ENCODE assay signal across 7 mouse cellular contexts in genomic region chr1:176835501-176836294, GRCm38 (mm10). TPM values are rescaled to one million over a fixed set of nuclear protein-coding genes. Genes with fewer than 3 reads are reported as not detected.
A peak's percentile ranks its signal among the peaks of the same experiment; 100 is the strongest.
DNase-seq lines count a peak whose midpoint lies in the region; ATAC-seq and TF ChIP-seq lines count a peak whose summit lies in the region.

No protein-coding gene starts in this region.

- H3K9ac ChIP-seq in lung, embryonic 16.5 days (ENCODE audit: low read length) = peak overlapping the region; percentile 49; the same call in 1 of the 2 replicates
- peak overlapping the region; percentile 45 for H3K9ac ChIP-seq in heart, embryonic 15.5 days
- peak overlapping the region; percentile 68 for H3K9ac ChIP-seq in liver, embryonic 13.5 days

- H3K36me3 ChIP-seq in lung, embryonic 16.5 days (ENCODE audit: control insufficient read depth, insufficient read depth, low read length) = no peaks in the 10 kb centered on the region
- no peaks in the 10 kb centered on the region for H3K36me3 ChIP-seq in heart, embryonic 15.5 days
- H3K36me3 ChIP-seq in liver, embryonic 13.5 days = no peaks in the 10 kb centered on the region
- peaks cover 6% of the 10 kb centered on the region; the same call in 1 of the 2 replicates for H3K36me3 ChIP-seq in small intestine, adult 2 months (ENCODE audit: control insufficient read depth, insufficient read depth, low read length)

- peaks cover 6% of the 10 kb centered on the region; the same call in 1 of the 2 replicates for H3K4me1 ChIP-seq in lung, embryonic 16.5 days (replicated peaks; ENCODE audit: control insufficient read depth, insufficient read depth, low read length)
- H3K4me1 ChIP-seq in bone marrow macrophage, adult 2 months (ENCODE audit: control insufficient read depth, insufficient read depth, low read length) = peaks cover 23% of the 10 kb centered on the region
- H3K4me1 ChIP-seq in heart, embryonic 15.5 days (replicated peaks) = peaks cover 15% of the 10 kb centered on the region
- peaks cover 23% of the 10 kb centered on the region for H3K4me1 ChIP-seq in liver, embryonic 13.5 days (replicated peaks)
- peaks cover 5% of the 10 kb centered on the region for H3K4me1 ChIP-seq in small intestine, adult 2 months (ENCODE audit: control insufficient read depth, insufficient read depth, insufficient read length, low read length)

- TF ChIP-seq CTCF in bone marrow macrophage, adult 2 months (IDR thresholded peaks at IDR 0.05; ENCODE audit: low read depth, low read length) = no peak
- no peak for TF ChIP-seq CTCF in small intestine, adult 2 months (IDR thresholded peaks at IDR 0.05; ENCODE audit: extremely low read depth, insufficient read length, insufficient replicate concordance, low read depth, low read length)

- 3% methylated on average over 40 of the region's 41 CpGs for WGBS in lung, embryonic 16.5 days
- 3% methylated on average over 41 of the region's 41 CpGs for WGBS in heart, embryonic 15.5 days
- 2% methylated on average over 41 of the region's 41 CpGs for WGBS in liver, embryonic 13.5 days (ENCODE audit: insufficient replicate concordance)
- 15% methylated on average over 41 of the region's 41 CpGs for WGBS in small intestine, adult 2 months

- H3K9me3 ChIP-seq in lung, embryonic 16.5 days (ENCODE audit: control insufficient read depth, low read length) = no peaks in the 10 kb centered on the region
- H3K9me3 ChIP-seq in heart, embryonic 15.5 days (replicated peaks) = no peaks in the 10 kb centered on the region
- no peaks in the 10 kb centered on the region for H3K9me3 ChIP-seq in liver, embryonic 13.5 days (replicated peaks)

- peak overlapping the region; percentile 46 for H3K4me3 ChIP-seq in lung, embryonic 16.5 days (ENCODE audit: low read length)
- H3K4me3 ChIP-seq in bone marrow macrophage, adult 2 months (ENCODE audit: insufficient read depth, low read length) = peak overlapping the region; percentile 85
- peak overlapping the region; percentile 60 for H3K4me3 ChIP-seq in heart, embryonic 15.5 days
- H3K4me3 ChIP-seq in liver, embryonic 13.5 days (replicated peaks) = peak overlapping the region; percentile 61
- H3K4me3 ChIP-seq in small intestine, adult 2 months (ENCODE audit: low read depth, low read length) = peak overlapping the region; percentile 56

- no peaks in the 10 kb centered on the region for H3K27me3 ChIP-seq in lung, embryonic 16.5 days (ENCODE audit: control insufficient read depth, insufficient read depth, low read depth, low read length)
- no peaks in the 10 kb centered on the region for H3K27me3 ChIP-seq in heart, embryonic 15.5 days
- peaks cover 10% of the 10 kb centered on the region for H3K27me3 ChIP-seq in liver, embryonic 13.5 days
- no peaks in the 10 kb centered on the region for H3K27me3 ChIP-seq in small intestine, adult 2 months (ENCODE audit: control insufficient read depth, insufficient read depth, low read length)

- peak overlapping the region; percentile 78 for H3K4me2 ChIP-seq in lung, embryonic 16.5 days (ENCODE audit: low read depth, low read length)
- H3K4me2 ChIP-seq in heart, embryonic 15.5 days = peak overlapping the region; percentile 93
- H3K4me2 ChIP-seq in liver, embryonic 13.5 days = peak overlapping the region; percentile 85

- no peak for DNase-seq in lung, postnatal 25 days (ENCODE audit: low spot score)
- peak; percentile 25 for DNase-seq in liver, embryonic 13.5 days
- DNase-seq in gastrocnemius, adult 8-10 months (ENCODE audit: low spot score in 2 of 2) = no peak

- peak; percentile 65 for ATAC-seq in lung, embryonic 16.5 days (ENCODE audit: low read depth)
- peak; percentile 66 for ATAC-seq in heart, embryonic 15.5 days (replicated peaks; ENCODE audit: insufficient number of reproducible peaks, insufficient read depth, low FRiP score, low read depth)
- ATAC-seq in liver, embryonic 13.5 days (ENCODE audit: low read depth) = peak; percentile 70

- H3K27ac ChIP-seq in lung, embryonic 16.5 days (ENCODE audit: low read length) = no peak overlapping the region
- H3K27ac ChIP-seq in bone marrow macrophage, adult 2 months (ENCODE audit: insufficient read depth, low read depth, low read length) = peak overlapping the region; percentile 78
- H3K27ac ChIP-seq in heart, embryonic 15.5 days = peak overlapping the region; percentile 24; the same call in 1 of the 2 replicates
- no peak overlapping the region for H3K27ac ChIP-seq in liver, embryonic 13.5 days
- H3K27ac ChIP-seq in small intestine, adult 2 months (ENCODE audit: insufficient read depth, low read depth, low read length) = no peak overlapping the region

- no peak for TF ChIP-seq POLR2A in bone marrow macrophage, adult 2 months (IDR thresholded peaks at IDR 0.05; ENCODE audit: borderline replicate concordance, low read depth, low read length)
- TF ChIP-seq POLR2A in small intestine, adult 2 months (IDR thresholded peaks at IDR 0.05; ENCODE audit: low read depth, low read length) = no peak

RNA-seq across cellular contexts. Expression of gene Sdccag8, which starts 21.2 kb away (rescaled TPM):
- polyA plus RNA-seq in lung, embryonic 16.5 days (2015; fragmentation: Nextera tagmentation; extraction: Ambion mirVana) = 16.9 TPM in 2 replicates
- 24.5 and 26.0 TPM in 2 replicates for polyA plus RNA-seq in bone marrow macrophage, adult 2 months (2012; ENCODE audit: insufficient read depth, insufficient read length, missing spikeins)
- 8.6 and 12.7 TPM in 2 replicates for polyA plus RNA-seq in heart, embryonic 15.5 days (2015; fragmentation: Nextera tagmentation; extraction: Ambion mirVana)
- polyA plus RNA-seq in liver, embryonic 13.5 days (2015; fragmentation: Nextera tagmentation; extraction: Ambion mirVana) = 5.7 and 5.8 TPM in 2 replicates
- 3.6 and 5.1 TPM in 2 replicates for polyA plus RNA-seq in small intestine, adult 2 months (2012; rRNA removed)
- total RNA-seq in gastrocnemius, adult 8-10 months (2022) = 1 to 10 TPM; 4.7 to 8.8 (median 6.4) TPM

RNA-seq across cellular contexts. Expression of gene Cep170, which starts 21.8 kb away (rescaled TPM):
- polyA plus RNA-seq in lung, embryonic 16.5 days (2015; fragmentation: Nextera tagmentation; extraction: Ambion mirVana) = 15.5 and 17.9 TPM in 2 replicates
- polyA plus RNA-seq in bone marrow macrophage, adult 2 months (2012; ENCODE audit: insufficient read depth, insufficient read length, missing spikeins) = 55.1 and 60.1 TPM in 2 replicates
- polyA plus RNA-seq in heart, embryonic 15.5 days (2015; fragmentation: Nextera tagmentation; extraction: Ambion mirVana) = 19.5 and 20.2 TPM in 2 replicates
- polyA plus RNA-seq in liver, embryonic 13.5 days (2015; fragmentation: Nextera tagmentation; extraction: Ambion mirVana) = 5.6 and 7.2 TPM in 2 replicates
- 0.62 and 0.66 TPM in 2 replicates for polyA plus RNA-seq in small intestine, adult 2 months (2012; rRNA removed)
- total RNA-seq in gastrocnemius, adult 8-10 months (2022) = 10 to 100 TPM; 14.4 to 25.3 (median 14.6) TPM

Comparison
In these comparisons a context has a peak if more than half of its experiments do, and no peak if none do; other contexts are left out.
1. H3K27ac ChIP-seq: peak in bone marrow macrophage, adult 2 months (single experiment) and heart, embryonic 15.5 days (single experiment); none in lung, embryonic 16.5 days (single experiment), liver, embryonic 13.5 days (single experiment) and small intestine, adult 2 months (single experiment).
2. Peak in every context shown above with its lines, with median percentiles within 50 percentile points of each other: ATAC-seq, H3K4me2 ChIP-seq, H3K4me3 ChIP-seq and H3K9ac ChIP-seq.